In the genomic region with DNA sequence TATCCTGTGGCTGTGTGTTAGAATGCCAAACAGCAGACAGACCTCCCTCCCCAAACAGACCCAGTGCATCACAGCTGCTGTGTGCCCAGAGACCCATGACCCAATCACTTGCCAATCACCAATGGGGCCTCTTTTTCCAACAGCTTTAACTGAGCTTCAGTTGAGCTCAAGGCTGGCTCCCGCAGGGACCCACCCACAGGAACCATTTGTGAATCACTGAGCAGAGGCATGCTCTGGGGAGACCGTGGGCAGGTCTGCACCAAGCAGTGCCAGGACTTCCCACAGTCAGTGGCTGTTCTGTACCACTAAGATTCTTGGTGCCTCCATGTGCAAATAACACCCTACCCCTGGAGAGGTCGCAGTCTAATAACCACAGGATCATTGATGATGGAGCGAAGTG, we compare ENCODE assay signal across 25 mouse cellular contexts. TPM values are rescaled to one million over a fixed set of nuclear protein-coding genes. Genes with fewer than 3 reads are reported as not detected.
DNase-seq lines count a peak whose midpoint lies in the region; ATAC-seq and TF ChIP-seq lines count a peak whose summit lies in the region.
"Had no signal": no experiment of that assay in that cellular context is flagged by ENCODE, and none has a peak within 500 bp of the region (broad histone marks: within the 10 kb centered on the region; RNA-seq: fewer than 3 reads in every experiment).

No protein-coding gene starts in this region.

- H3K4me3 ChIP-seq in heart, adult 2 months = no peak overlapping the region
- H3K4me3 ChIP-seq in liver, embryonic 11.5 days (ENCODE audit: low read depth, low read length) = no peak overlapping the region
- H3K4me3 ChIP-seq: embryonic facial prominence, embryonic 15.5 days; liver, embryonic 12.5 days had no signal

- WGBS in heart, adult 2 months = 67% methylated on average over 4 of the region's 4 CpGs
- 73% methylated on average over 4 of the region's 4 CpGs for WGBS in liver, embryonic 11.5 days

- no peaks in the 10 kb centered on the region for H3K9me3 ChIP-seq in liver, embryonic 11.5 days (ENCODE audit: control insufficient read depth, low read length)
- H3K9me3 ChIP-seq: embryonic facial prominence, embryonic 15.5 days; liver, embryonic 12.5 days had no signal

- TF ChIP-seq POLR2A in heart, adult 2 months (IDR thresholded peaks at IDR 0.05; ENCODE audit: insufficient read depth, low read depth, low read length) = no peak

- H3K9ac ChIP-seq in heart, adult 2 months (ENCODE audit: low read depth, low read length) = no peak overlapping the region
- H3K9ac ChIP-seq in liver, embryonic 11.5 days (ENCODE audit: low read depth, low read length) = no peak overlapping the region
- H3K9ac ChIP-seq: embryonic facial prominence, embryonic 15.5 days; hindbrain, embryonic 14.5 days; liver, embryonic 12.5 days; lung, embryonic 14.5 days had no signal

- TF ChIP-seq CTCF in heart, adult 2 months (IDR thresholded peaks at IDR 0.05) = no peak

- no peaks in the 10 kb centered on the region for H3K4me1 ChIP-seq in heart, adult 2 months (ENCODE audit: control insufficient read depth, insufficient read depth, low read length)
- H3K4me1 ChIP-seq in liver, embryonic 11.5 days (replicated peaks; ENCODE audit: control insufficient read depth, insufficient read depth, low read length) = no peaks in the 10 kb centered on the region
- H3K4me1 ChIP-seq: embryonic facial prominence, embryonic 15.5 days; liver, embryonic 12.5 days had no signal

- H3K4me2 ChIP-seq in liver, embryonic 11.5 days = no peak overlapping the region
- H3K4me2 ChIP-seq: embryonic facial prominence, embryonic 15.5 days; hindbrain, embryonic 14.5 days; liver, embryonic 12.5 days; lung, embryonic 14.5 days had no signal

- no peak overlapping the region for H3K27ac ChIP-seq in heart, adult 2 months
- H3K27ac ChIP-seq in liver, embryonic 11.5 days (ENCODE audit: low read depth, low read length) = no peak overlapping the region
- H3K27ac ChIP-seq: embryonic facial prominence, embryonic 15.5 days; hindbrain, embryonic 14.5 days; liver, embryonic 12.5 days had no signal

- H3K27me3 ChIP-seq in heart, adult 2 months (ENCODE audit: control insufficient read depth, insufficient read depth, low read length) = no peaks in the 10 kb centered on the region
- no peaks in the 10 kb centered on the region for H3K27me3 ChIP-seq in liver, embryonic 11.5 days (replicated peaks; ENCODE audit: control insufficient read depth, insufficient read depth, low read length)
- H3K27me3 ChIP-seq: embryonic facial prominence, embryonic 15.5 days; liver, embryonic 12.5 days had no signal

- no peak for TF ChIP-seq EP300 in heart, adult 2 months (IDR thresholded peaks at IDR 0.05; ENCODE audit: insufficient read depth, low read depth, low read length)

- peak; percentile 76 for DNase-seq in heart, adult 11 months
- no peak for DNase-seq in heart, adult 2 months
- DNase-seq in left cerebral cortex, postnatal 14 days (ENCODE audit: low spot score in 2 of 2) = peak; percentile 55 to 76
- DNase-seq in left cerebral cortex, postnatal 10 days (ENCODE audit: extremely low spot score in 1 of 2, low spot score in 2 of 2) = no peak
- peak; percentile 59 to 94 for DNase-seq in left cerebral cortex, postnatal 25 days (ENCODE audit: low spot score in 2 of 2)
- peak; percentile 77 for DNase-seq in right cerebral cortex, postnatal 25 days
- DNase-seq in liver, embryonic 11.5 days (ENCODE audit: low spot score) = no peak
- DNase-seq: adrenal gland, postnatal 10 days; cerebellum, adult 11 months; cerebellum, postnatal 10 days; heart, postnatal 36 days; kidney, postnatal 36 days; lung, embryonic 14.5 days; lung, postnatal 36 days; thymus, postnatal 25 days had no signal

- intact Hi-C loops in heart, adult 2 months (cut with DNase I) = no loop called here
- intact Hi-C loops in left cerebral cortex, postnatal 14 days (cut with DNase I) = no loop called here
- intact Hi-C loops in left cerebral cortex, postnatal 10 days (cut with DNase I) = no loop called here
- intact Hi-C loops in left cerebral cortex, postnatal 25 days (cut with DNase I) = loop anchor here (2.0 to 10.0 kb wide), 2 partner anchors 21 to 781 kb away; no protein-coding TSS in a partner anchor

- H3K36me3 ChIP-seq in heart, adult 2 months (ENCODE audit: control insufficient read depth, insufficient read depth, low read length) = no peaks in the 10 kb centered on the region
- no peaks in the 10 kb centered on the region for H3K36me3 ChIP-seq in liver, embryonic 11.5 days (ENCODE audit: control insufficient read depth, insufficient read depth, low read length)
- H3K36me3 ChIP-seq: embryonic facial prominence, embryonic 15.5 days; liver, embryonic 12.5 days had no signal

- H3K79me2 ChIP-seq in heart, adult 2 months (replicated peaks; ENCODE audit: control insufficient read depth, insufficient read depth, low read length) = no peaks in the 10 kb centered on the region

- no peak for ATAC-seq in liver, embryonic 11.5 days (replicated peaks; ENCODE audit: low FRiP score)
- no peak for ATAC-seq in CD4-positive, CD25-positive, alpha-beta regulatory T cell, adult 4 months
- ATAC-seq: forebrain, embryonic 16.5 days; intestine, embryonic 16.5 days; liver, embryonic 12.5 days; midbrain, embryonic 16.5 days; Patski had no signal

RNA-seq across cellular contexts. Expression of a gene that starts 27.5 kb away (rescaled TPM):
- total RNA-seq in heart, adult 2 months (2021) = not detected
- polyA plus RNA-seq in heart, adult 2 months (2012; rRNA removed) = 0.06 TPM in 2 replicates
- total RNA-seq in left cerebral cortex, postnatal 14 days (2021) = 100 to 1,000 TPM; 230 to 239 TPM
- 100 to 1,000 TPM; 247 to 258 TPM for total RNA-seq in left cerebral cortex, postnatal 10 days (2021)
- total RNA-seq in left cerebral cortex, postnatal 25 days (2021) = 100 to 1,000 TPM; 218 to 245 TPM
- polyA plus RNA-seq in liver, embryonic 11.5 days (2014; fragmentation: Nextera tagmentation; extraction: Ambion mirVana) = 0.44 and 0.53 TPM in 2 replicates
- under 1 TPM in 1 of 2 experiments, not detected in 1; 0.20 TPM for polyA plus RNA-seq in CD4-positive, CD25-positive, alpha-beta regulatory T cell, adult 4 months (2017; shearing (Covaris generic))
- total RNA-seq: granulocyte monocyte progenitor cell, adult 5-6 weeks had no signal
- polyA plus RNA-seq: kidney, embryonic 14.5 days; liver, embryonic 12.5 days; lung, embryonic 14.5 days had no signal

Comparison
In these comparisons a context has a peak if more than half of its experiments do, and no peak if none do; other contexts are left out.
1. DNase-seq: peak in heart, adult 11 months (single experiment), left cerebral cortex, postnatal 14 days (2 of 2), left cerebral cortex, postnatal 25 days (2 of 2) and right cerebral cortex, postnatal 25 days (single experiment); none in heart, adult 2 months (0 of 2), left cerebral cortex, postnatal 10 days (0 of 2) and liver, embryonic 11.5 days (single experiment).
2. RNA of a gene that starts 27.5 kb away (total RNA-seq): 247 to 258 TPM in left cerebral cortex, postnatal 10 days, 218 to 245 TPM in left cerebral cortex, postnatal 25 days and 230 to 239 TPM in left cerebral cortex, postnatal 14 days; not detected in heart, adult 2 months; every median in the first group is over 100 times any median in the second.